Mouse (Mus musculus): Measurements from ENCODE around the gene Gon4l. TPM values are rescaled to one million over a fixed set of nuclear protein-coding genes. Genes with fewer than 3 reads are reported as not detected.

Gene Gon4l
- total RNA-seq, 4 experiments from 2014 or later: 42.9 to 53.8 (median 47.6) TPM

Other genes starting within 250 kb of the Gon4l start
- 100 to 1,000 TPM; 210 to 272 (median 257) TPM for gene Arhgef2, start 229.3 kb upstream of the Gon4l start, total RNA-seq (2022)
- not detected for gene Rxfp4, start 182.1 kb upstream of the Gon4l start, total RNA-seq (2022)
- gene Khdc4, start 149.4 kb upstream of the Gon4l start, total RNA-seq (2022): 10 to 100 TPM; 47.5 to 69.8 (median 54.1) TPM
- gene Rit1, start 118.4 kb upstream of the Gon4l start, total RNA-seq (2022): 10 to 100 TPM; 39.5 to 44.0 (median 43.6) TPM
- gene Syt11, start 60.1 kb upstream of the Gon4l start, total RNA-seq (2022): 100 to 1,000 TPM; 494 to 515 (median 510) TPM
- 10 to 100 TPM; 21.0 to 26.2 (median 23.3) TPM for gene Msto1, start 78.8 kb downstream of the Gon4l start, total RNA-seq (2022)
- 10 to 100 TPM; 76.4 to 97.2 (median 89.0) TPM for gene Ash1l, start 115.4 kb downstream of the Gon4l start, total RNA-seq (2022)
- gene Dap3, start 116.0 kb downstream of the Gon4l start, total RNA-seq (2022): 100 to 1,000 TPM; 101 to 125 (median 112) TPM